Mouse (Mus musculus): ENCODE data around the gene Dnah6. TPM values are rescaled to one million over a fixed set of nuclear protein-coding genes. Genes with fewer than 3 reads are reported as not detected.

The Dnah6 gene
- total RNA-seq (2021), result under 1 TPM; 0.05 to 0.07 TPM
- polyA plus RNA-seq (2012; rRNA removed), result 0.09 and 0.27 TPM in 2 replicates
- long read RNA-seq, result 0 reads

- peak; percentile 80 to 91 for DNase-seq
- Histone ChIP-seq H3K4me1 (ENCODE audit: control insufficient read depth, insufficient read depth, low read length) (peaks cover 1% of the 10 kb centered on the region), H3K36me3 (ENCODE audit: control insufficient read depth, insufficient read depth, low read length) (no peaks in the 10 kb centered on the region), H3K79me2 (replicated peaks; ENCODE audit: control insufficient read depth, insufficient read depth, low read length) (no peaks in the 10 kb centered on the region), H3K27me3 (ENCODE audit: control insufficient read depth, insufficient read depth, low read length) (no peaks in the 10 kb centered on the region), H3K27ac (peak within 1 kb of the TSS; percentile 85), H3K9ac (ENCODE audit: low read depth, low read length) (peak within 1 kb of the TSS; percentile 6; the same call in 1 of the 2 replicates), H3K4me3 (peak within 1 kb of the TSS; percentile 52)
- intact Hi-C loops (cut with DNase I), result no loop called here
- no peak for TF ChIP-seq CTCF (IDR thresholded peaks at IDR 0.05)
- TF ChIP-seq POLR2A (IDR thresholded peaks at IDR 0.05; ENCODE audit: insufficient read depth, low read depth, low read length), result peak; percentile 47; the same call in 1 of the 2 replicates
- WGBS, result 33% methylated on average over 25 of the region's 25 CpGs
These were observed at the start of gene Dnah6 for GRCm38 (mm10) chr6:73221189-73221957. Gene Dnah6, minus strand, starts transcription at chr6:73221651.

- H3K9ac ChIP-seq (ENCODE audit: low read depth, low read length), result no peak overlapping the region
- H3K4me3 ChIP-seq, result no peak overlapping the region
- H3K79me2 ChIP-seq (replicated peaks; ENCODE audit: control insufficient read depth, insufficient read depth, low read length), result no peaks in the 10 kb centered on the region
- no peak for DNase-seq
- peaks cover 23% of the 10 kb centered on the region for H3K36me3 ChIP-seq (ENCODE audit: control insufficient read depth, insufficient read depth, low read length)
- no peak overlapping the region for H3K27ac ChIP-seq
- WGBS, result 99% methylated on average over 3 of the region's 3 CpGs
- intact Hi-C loops (cut with DNase I), result no loop called here
- TF ChIP-seq CTCF (IDR thresholded peaks at IDR 0.05) (no peak), POLR2A (IDR thresholded peaks at IDR 0.05; ENCODE audit: insufficient read depth, low read depth, low read length) (no peak), EP300 (IDR thresholded peaks at IDR 0.05; ENCODE audit: insufficient read depth, low read depth, low read length) (no peak)
- H3K27me3 ChIP-seq (ENCODE audit: control insufficient read depth, insufficient read depth, low read length), result no peaks in the 10 kb centered on the region
- peaks cover 3% of the 10 kb centered on the region; the same call in 1 of the 2 replicates for H3K4me1 ChIP-seq (ENCODE audit: control insufficient read depth, insufficient read depth, low read length)
These were observed 47.9 kb upstream of the Dnah6 start for GRCm38 (mm10) chr6:73269374-73269773.

GRCm38 (mm10) chr6:73267738-73268311 is 46.4 kb upstream of the Dnah6 start:
- Histone ChIP-seq H3K79me2 (replicated peaks; ENCODE audit: control insufficient read depth, insufficient read depth, low read length) (no peaks in the 10 kb centered on the region), H3K9ac (ENCODE audit: low read depth, low read length) (no peak overlapping the region), H3K36me3 (ENCODE audit: control insufficient read depth, insufficient read depth, low read length) (peaks cover 22% of the 10 kb centered on the region), H3K27ac (no peak overlapping the region), H3K27me3 (ENCODE audit: control insufficient read depth, insufficient read depth, low read length) (no peaks in the 10 kb centered on the region), H3K4me3 (no peak overlapping the region), H3K4me1 (ENCODE audit: control insufficient read depth, insufficient read depth, low read length) (peaks cover 3% of the 10 kb centered on the region; the same call in 1 of the 2 replicates)
- TF ChIP-seq CTCF (IDR thresholded peaks at IDR 0.05) (no peak), EP300 (IDR thresholded peaks at IDR 0.05; ENCODE audit: insufficient read depth, low read depth, low read length) (no peak), POLR2A (IDR thresholded peaks at IDR 0.05; ENCODE audit: insufficient read depth, low read depth, low read length) (no peak)
- no peak for DNase-seq
- WGBS, result 87% methylated on average over 8 of the region's 8 CpGs
- intact Hi-C loops (cut with DNase I), result no loop called here

GRCm38 (mm10) chr6:73264801-73265200 is 43.4 kb upstream of the Dnah6 start:
- DNase-seq, result no peak
- H3K36me3 ChIP-seq (ENCODE audit: control insufficient read depth, insufficient read depth, low read length), result peaks cover 15% of the 10 kb centered on the region
- peaks cover 3% of the 10 kb centered on the region; the same call in 1 of the 2 replicates for H3K4me1 ChIP-seq (ENCODE audit: control insufficient read depth, insufficient read depth, low read length)
- WGBS, result 71% methylated on average over 2 of the region's 2 CpGs
- no peak overlapping the region for H3K4me3 ChIP-seq
- no peak for TF ChIP-seq CTCF (IDR thresholded peaks at IDR 0.05)
- TF ChIP-seq POLR2A (IDR thresholded peaks at IDR 0.05; ENCODE audit: insufficient read depth, low read depth, low read length), result no peak
- no peak for TF ChIP-seq EP300 (IDR thresholded peaks at IDR 0.05; ENCODE audit: insufficient read depth, low read depth, low read length)
- H3K27me3 ChIP-seq (ENCODE audit: control insufficient read depth, insufficient read depth, low read length), result no peaks in the 10 kb centered on the region
- intact Hi-C loops (cut with DNase I), result no loop called here
- no peaks in the 10 kb centered on the region; the same call in 1 of the 2 replicates for H3K79me2 ChIP-seq (replicated peaks; ENCODE audit: control insufficient read depth, insufficient read depth, low read length)
- no peak overlapping the region for H3K9ac ChIP-seq (ENCODE audit: low read depth, low read length)
- H3K27ac ChIP-seq, result no peak overlapping the region

GRCm38 (mm10) chr6:73260110-73260509 is 38.7 kb upstream of the Dnah6 start:
- H3K27me3 ChIP-seq (ENCODE audit: control insufficient read depth, insufficient read depth, low read length), result no peaks in the 10 kb centered on the region
- H3K27ac ChIP-seq, result no peak overlapping the region
- 78% methylated on average over 6 of the region's 6 CpGs for WGBS
- H3K36me3 ChIP-seq (ENCODE audit: control insufficient read depth, insufficient read depth, low read length), result peaks cover 18% of the 10 kb centered on the region
- DNase-seq, result no peak
- intact Hi-C loops (cut with DNase I), result no loop called here
- TF ChIP-seq EP300 (IDR thresholded peaks at IDR 0.05; ENCODE audit: insufficient read depth, low read depth, low read length) (no peak), POLR2A (IDR thresholded peaks at IDR 0.05; ENCODE audit: insufficient read depth, low read depth, low read length) (no peak), CTCF (IDR thresholded peaks at IDR 0.05) (no peak)
- peaks cover 5% of the 10 kb centered on the region; the same call in 1 of the 2 replicates for H3K4me1 ChIP-seq (ENCODE audit: control insufficient read depth, insufficient read depth, low read length)
- H3K9ac ChIP-seq (ENCODE audit: low read depth, low read length), result no peak overlapping the region
- H3K4me3 ChIP-seq, result no peak overlapping the region
- H3K79me2 ChIP-seq (replicated peaks; ENCODE audit: control insufficient read depth, insufficient read depth, low read length), result peaks cover 1% of the 10 kb centered on the region; the same call in 1 of the 2 replicates

GRCm38 (mm10) chr6:73257068-73257467 is 35.6 kb upstream of the Dnah6 start:
- Histone ChIP-seq H3K4me3 (no peak overlapping the region), H3K36me3 (ENCODE audit: control insufficient read depth, insufficient read depth, low read length) (peaks cover 14% of the 10 kb centered on the region), H3K27me3 (ENCODE audit: control insufficient read depth, insufficient read depth, low read length) (no peaks in the 10 kb centered on the region), H3K9ac (ENCODE audit: low read depth, low read length) (no peak overlapping the region), H3K4me1 (ENCODE audit: control insufficient read depth, insufficient read depth, low read length) (peaks cover 10% of the 10 kb centered on the region; the same call in 1 of the 2 replicates), H3K79me2 (replicated peaks; ENCODE audit: control insufficient read depth, insufficient read depth, low read length) (peaks cover 3% of the 10 kb centered on the region), H3K27ac (no peak overlapping the region)
- WGBS, result 68% methylated on average over 7 of the region's 7 CpGs
- DNase-seq, result no peak
- intact Hi-C loops (cut with DNase I), result no loop called here
- no peak for TF ChIP-seq POLR2A (IDR thresholded peaks at IDR 0.05; ENCODE audit: insufficient read depth, low read depth, low read length)

Measured in heart, adult 2 months (tissue).